Mouse (Mus musculus): Measurements from ENCODE around the gene Spata31d1b. TPM values are rescaled to one million over a fixed set of nuclear protein-coding genes. Genes with fewer than 3 reads are reported as not detected.
A peak's percentile ranks its signal among the peaks of the same experiment; 100 is the strongest.
"Not testable (repeated sequence)": the region's sequence is repeated elsewhere in the genome, so short reads cannot be mapped to it uniquely, and the experiment has no call there.

The Spata31d1b gene
- polyA plus RNA-seq, 1 experiment from 2014 or later, result not detected

DNA sequence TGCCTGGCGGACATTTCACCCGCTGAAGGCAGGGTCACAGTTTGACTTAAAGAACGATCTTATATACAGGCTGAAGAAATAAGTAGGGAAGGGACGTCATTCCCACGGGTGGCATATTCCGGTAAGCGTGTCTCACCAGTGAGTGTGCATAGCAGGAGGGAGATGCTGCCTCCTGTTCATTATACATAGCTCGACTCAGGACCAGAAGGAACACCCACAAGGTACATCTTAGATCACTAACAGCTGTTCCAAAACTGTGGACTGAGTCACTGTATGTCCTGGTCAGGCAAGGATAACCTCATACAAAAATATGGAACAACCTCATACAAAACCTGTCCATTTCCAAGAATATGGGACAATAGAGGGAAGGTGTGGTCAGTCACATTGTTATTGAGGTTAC is 13.0 kb upstream of the Spata31d1b start:
- WGBS, result 91% methylated on average over 8 of the region's 8 CpGs
- no peaks in the 10 kb centered on the region for H3K4me1 ChIP-seq
- H3K9ac ChIP-seq (replicated peaks), result no peak overlapping the region
- 0 out of 2 replicates have a peak, but pooled peaks cover 3% of the 10 kb centered on the region for H3K27me3 ChIP-seq
- no peaks in the 10 kb centered on the region for H3K36me3 ChIP-seq
- no peak overlapping the region for H3K4me2 ChIP-seq (replicated peaks)
- H3K27ac ChIP-seq (replicated peaks), result no peak overlapping the region
- no peak overlapping the region for H3K4me3 ChIP-seq
- H3K9me3 ChIP-seq, result no peaks in the 10 kb centered on the region
- no peak for ATAC-seq (ENCODE audit: low FRiP score, low read depth)

DNA sequence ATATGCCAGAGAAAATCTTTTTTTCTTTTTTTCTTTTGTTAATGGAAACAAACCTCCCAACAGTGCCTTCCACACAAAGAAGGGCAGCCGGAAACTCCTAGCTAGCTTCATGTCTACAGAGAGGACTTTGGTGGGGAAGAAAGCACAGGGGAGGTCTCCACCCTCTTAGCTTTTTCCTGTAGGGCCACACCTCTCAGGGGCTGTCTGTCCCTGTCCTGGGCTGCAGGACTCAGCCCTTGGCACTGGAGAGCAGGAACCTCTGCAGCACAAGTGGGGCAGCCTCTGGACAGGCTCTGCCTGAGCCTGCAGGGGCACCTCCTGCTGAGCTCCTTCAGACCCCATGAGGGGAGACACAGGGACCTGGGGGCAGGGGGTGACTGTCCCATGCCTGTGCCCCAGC is 11.9 kb upstream of the Spata31d1b start:
- WGBS, result 57% methylated on average over 1 of the region's 1 CpGs
- not testable (repeated sequence) for H3K4me2 ChIP-seq (replicated peaks); H3K27me3 ChIP-seq; ATAC-seq (ENCODE audit: low FRiP score, low read depth); H3K36me3 ChIP-seq; H3K9me3 ChIP-seq; H3K4me3 ChIP-seq; H3K27ac ChIP-seq (replicated peaks); H3K4me1 ChIP-seq; H3K9ac ChIP-seq (replicated peaks)

DNA sequence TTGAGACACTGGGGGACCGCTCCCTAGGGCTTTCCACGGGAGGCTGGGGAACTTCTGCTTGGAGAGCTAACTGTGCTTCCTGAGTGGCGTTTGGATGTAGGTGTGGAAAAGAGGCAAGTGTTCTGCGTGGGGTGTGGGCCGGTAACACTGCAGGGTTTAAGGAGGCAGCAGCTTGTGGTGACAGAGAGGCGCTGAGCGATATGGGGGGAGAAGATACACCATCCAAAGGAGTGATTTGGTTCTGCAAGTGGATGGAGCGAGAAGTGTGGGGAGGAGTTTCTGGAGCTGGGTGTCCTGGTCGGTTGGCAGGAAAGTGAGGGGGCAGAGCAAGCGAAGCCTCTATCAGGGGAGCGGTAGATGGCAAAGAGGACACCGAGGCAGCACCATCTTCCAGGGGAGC is 8.6 kb upstream of the Spata31d1b start:
- H3K4me2 ChIP-seq (replicated peaks), result no peak overlapping the region
- ATAC-seq (ENCODE audit: low FRiP score, low read depth), result no peak
- H3K27me3 ChIP-seq, result no peaks in the 10 kb centered on the region
- no peaks in the 10 kb centered on the region for H3K4me1 ChIP-seq
- no peak overlapping the region for H3K27ac ChIP-seq (replicated peaks)
- H3K9ac ChIP-seq (replicated peaks), result no peak overlapping the region
- H3K9me3 ChIP-seq, result no peaks in the 10 kb centered on the region
- no peak overlapping the region for H3K4me3 ChIP-seq
- WGBS, result 81% methylated on average over 12 of the region's 12 CpGs
- H3K36me3 ChIP-seq, result no peaks in the 10 kb centered on the region

DNA sequence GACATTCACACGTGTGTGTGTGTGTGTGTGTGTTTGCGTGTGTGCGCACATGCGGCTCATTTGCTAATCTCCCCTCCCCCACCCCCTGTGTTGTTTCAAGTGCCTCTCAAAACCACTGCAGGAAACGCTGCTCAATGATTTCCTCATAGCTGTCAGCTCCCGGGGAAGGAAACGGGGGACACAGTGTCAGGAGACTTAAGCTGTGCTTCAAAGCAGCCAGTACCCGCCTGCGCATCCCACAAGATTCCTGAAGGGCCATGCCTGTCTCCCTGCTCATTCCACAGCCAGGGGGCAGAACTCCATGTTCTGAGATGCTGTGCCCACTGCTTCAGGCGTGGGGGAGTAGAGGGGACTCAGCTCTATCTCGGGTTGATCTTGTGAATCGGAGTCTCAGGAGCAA is 7.5 kb upstream of the Spata31d1b start:
- no peak overlapping the region for H3K27ac ChIP-seq (replicated peaks)
- H3K9ac ChIP-seq (replicated peaks), result no peak overlapping the region

DNA sequence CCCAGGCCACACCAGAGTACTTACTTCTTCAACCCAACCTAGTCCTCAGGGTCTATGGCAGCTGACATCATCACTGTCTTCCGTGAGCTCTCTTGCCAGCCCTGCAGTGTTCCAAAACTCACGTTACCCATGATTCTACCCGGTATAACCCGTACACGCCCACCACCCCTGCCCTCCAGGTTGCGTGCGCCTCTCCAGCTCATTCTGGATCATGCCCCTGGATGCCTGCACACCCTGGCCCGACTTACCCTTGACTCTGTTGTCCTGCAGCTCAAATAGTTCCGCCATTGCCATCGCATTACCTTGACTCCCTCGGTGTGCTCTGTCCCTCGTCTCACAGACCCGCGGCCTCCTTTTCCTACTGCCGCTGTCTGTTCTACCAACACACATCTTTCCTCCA is 1.9 kb upstream of the Spata31d1b start, which contains the start of gene Spata31d1a:
Gene Spata31d1a (minus strand): TSS at position 101 of the 400 bp plus-strand sequence.
- Histone ChIP-seq H3K27me3 (0 out of 2 replicates have a peak, but pooled peaks cover 7% of the 10 kb centered on the region), H3K36me3 (no peaks in the 10 kb centered on the region), H3K9me3 (no peaks in the 10 kb centered on the region), H3K27ac (replicated peaks) (no peak within 1 kb of the TSS), H3K4me1 (no peaks in the 10 kb centered on the region), H3K4me2 (replicated peaks) (no peak within 1 kb of the TSS), H3K4me3 (no peak within 1 kb of the TSS), H3K9ac (replicated peaks) (no peak within 1 kb of the TSS)
- ATAC-seq (ENCODE audit: low FRiP score, low read depth), result no peak
- 90% methylated on average over 15 of the region's 15 CpGs for WGBS

More for the DNA sequence above, 7.5 kb upstream of the Spata31d1b start:
- no peaks in the 10 kb centered on the region for H3K27me3 ChIP-seq
- no peak overlapping the region for H3K4me2 ChIP-seq (replicated peaks)
- no peak; the same call in 1 of the 2 replicates for ATAC-seq (ENCODE audit: low FRiP score, low read depth)
- no peaks in the 10 kb centered on the region for H3K9me3 ChIP-seq
- WGBS, result 60% methylated on average over 12 of the region's 12 CpGs
- H3K36me3 ChIP-seq, result no peaks in the 10 kb centered on the region
- H3K4me1 ChIP-seq, result no peaks in the 10 kb centered on the region
- no peak overlapping the region for H3K4me3 ChIP-seq

DNA sequence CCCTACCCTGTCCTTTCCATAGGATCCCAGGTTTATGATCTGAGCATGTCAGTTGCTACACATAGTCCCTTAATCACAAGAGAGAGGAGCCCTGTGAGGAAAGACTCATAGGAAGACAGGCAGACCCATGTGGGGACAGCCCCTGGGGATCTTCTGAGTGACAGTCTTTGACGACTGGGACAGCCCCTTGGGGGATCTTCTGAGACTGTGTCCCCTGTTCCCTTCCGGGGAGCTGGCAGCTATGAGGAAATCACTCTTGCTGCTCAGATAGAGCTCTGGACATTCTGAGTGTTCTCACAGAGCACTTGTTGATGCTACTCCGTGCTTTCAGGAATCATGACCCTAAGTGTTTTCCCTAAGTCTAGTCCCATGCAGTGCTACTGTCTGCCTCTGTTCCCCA is 1.6 kb downstream of the Spata31d1b start:
- no peak for ATAC-seq (ENCODE audit: low FRiP score, low read depth)
- H3K27ac ChIP-seq (replicated peaks), result no peak overlapping the region
- 54% methylated on average over 3 of the region's 3 CpGs for WGBS
- no peak overlapping the region for H3K4me3 ChIP-seq
- no peak overlapping the region for H3K4me2 ChIP-seq (replicated peaks)
- H3K9me3 ChIP-seq, result no peaks in the 10 kb centered on the region
- no peaks in the 10 kb centered on the region for H3K4me1 ChIP-seq
- H3K36me3 ChIP-seq, result no peaks in the 10 kb centered on the region
- no peak overlapping the region for H3K9ac ChIP-seq (replicated peaks)
- H3K27me3 ChIP-seq, result 0 out of 2 replicates have a peak, but pooled peaks cover 7% of the 10 kb centered on the region

DNA sequence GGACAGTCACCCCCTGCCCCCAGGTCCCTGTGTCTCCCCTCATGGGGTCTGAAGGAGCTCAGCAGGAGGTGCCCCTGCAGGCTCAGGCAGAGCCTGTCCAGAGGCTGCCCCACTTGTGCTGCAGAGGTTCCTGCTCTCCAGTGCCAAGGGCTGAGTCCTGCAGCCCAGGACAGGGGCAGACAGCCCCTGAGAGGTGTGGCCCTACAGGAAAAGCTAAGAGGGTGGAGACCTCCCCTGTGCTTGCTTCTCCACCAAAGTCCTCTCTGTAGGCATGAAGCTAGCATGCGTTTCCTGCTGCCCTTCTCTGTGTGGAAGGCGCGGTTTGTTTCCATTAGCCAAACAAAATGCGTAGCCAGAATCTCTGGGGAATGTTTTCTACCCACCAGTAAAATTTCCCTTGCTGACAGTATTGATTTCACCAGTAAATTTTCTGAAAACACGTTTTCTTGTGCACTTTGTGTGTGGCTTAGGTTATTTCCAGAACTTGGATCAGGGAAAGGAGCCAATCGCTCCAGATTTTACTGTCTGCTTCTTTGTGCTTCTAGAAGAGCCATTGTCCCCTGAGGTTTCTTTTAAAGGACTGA is 6.9 kb downstream of the Spata31d1b start:
- not testable (repeated sequence) for H3K4me2 ChIP-seq (replicated peaks); H3K9ac ChIP-seq (replicated peaks); ATAC-seq (ENCODE audit: low FRiP score, low read depth); H3K27me3 ChIP-seq; H3K9me3 ChIP-seq; H3K4me3 ChIP-seq; H3K4me1 ChIP-seq; H3K36me3 ChIP-seq; H3K27ac ChIP-seq (replicated peaks)
- 37% methylated on average over 6 of the region's 6 CpGs for WGBS

DNA sequence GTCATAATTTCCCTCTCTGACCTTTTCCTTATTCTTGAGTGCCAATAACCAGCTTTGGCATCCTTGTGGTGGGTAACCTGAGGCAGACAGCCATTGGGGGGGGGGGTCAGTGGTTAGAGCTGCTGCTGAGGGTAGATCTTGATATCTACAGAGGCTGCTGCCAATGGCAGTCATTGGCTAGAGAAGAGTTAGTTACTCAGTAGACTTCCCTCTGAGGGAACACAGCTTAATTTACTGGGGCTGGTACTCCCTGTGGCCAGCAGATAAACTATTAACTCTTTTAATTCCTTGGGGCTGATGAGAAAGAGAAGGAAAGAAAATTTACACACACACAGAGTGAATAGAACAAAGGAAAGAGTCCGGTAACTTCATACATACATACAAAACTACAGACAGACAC is 7.4 kb downstream of the Spata31d1b start:
- ATAC-seq (ENCODE audit: low FRiP score, low read depth), result no peak
- Histone ChIP-seq H3K27ac (replicated peaks) (no peak overlapping the region), H3K9ac (replicated peaks) (no peak overlapping the region), H3K4me3 (no peak overlapping the region), H3K27me3 (peaks cover 2% of the 10 kb centered on the region), H3K36me3 (no peaks in the 10 kb centered on the region), H3K9me3 (no peaks in the 10 kb centered on the region), H3K4me1 (no peaks in the 10 kb centered on the region), H3K4me2 (replicated peaks) (no peak overlapping the region)
- whole genome bisulfite sequencing, result 93% methylated on average over 1 of the region's 1 CpGs

DNA sequence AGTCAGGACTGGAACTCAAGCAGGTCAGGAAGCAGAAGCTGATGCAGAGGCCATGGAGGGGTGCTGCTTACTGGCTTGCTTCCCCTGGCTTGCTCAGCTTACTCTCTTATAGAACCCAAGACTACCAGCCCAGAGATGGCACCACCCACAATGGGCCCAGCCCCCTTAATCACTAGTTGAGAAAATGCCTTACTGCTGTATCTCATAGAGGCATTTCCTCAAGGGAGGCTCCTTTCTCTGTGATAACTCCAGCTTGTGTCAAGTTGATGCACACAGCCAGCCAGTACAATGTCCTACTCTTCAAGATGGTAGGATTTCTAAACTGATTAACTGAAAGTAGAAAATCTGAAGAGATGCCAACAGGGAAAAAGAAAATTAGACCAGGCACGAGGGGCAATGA is 10.0 kb downstream of the Spata31d1b start:
- not testable (repeated sequence) for H3K4me3 ChIP-seq; H3K4me2 ChIP-seq (replicated peaks); ATAC-seq (ENCODE audit: low FRiP score, low read depth); H3K9ac ChIP-seq (replicated peaks); H3K27me3 ChIP-seq; H3K36me3 ChIP-seq; H3K9me3 ChIP-seq; H3K4me1 ChIP-seq; H3K27ac ChIP-seq (replicated peaks)
- WGBS, result 91% methylated on average over 1 of the region's 1 CpGs

DNA sequence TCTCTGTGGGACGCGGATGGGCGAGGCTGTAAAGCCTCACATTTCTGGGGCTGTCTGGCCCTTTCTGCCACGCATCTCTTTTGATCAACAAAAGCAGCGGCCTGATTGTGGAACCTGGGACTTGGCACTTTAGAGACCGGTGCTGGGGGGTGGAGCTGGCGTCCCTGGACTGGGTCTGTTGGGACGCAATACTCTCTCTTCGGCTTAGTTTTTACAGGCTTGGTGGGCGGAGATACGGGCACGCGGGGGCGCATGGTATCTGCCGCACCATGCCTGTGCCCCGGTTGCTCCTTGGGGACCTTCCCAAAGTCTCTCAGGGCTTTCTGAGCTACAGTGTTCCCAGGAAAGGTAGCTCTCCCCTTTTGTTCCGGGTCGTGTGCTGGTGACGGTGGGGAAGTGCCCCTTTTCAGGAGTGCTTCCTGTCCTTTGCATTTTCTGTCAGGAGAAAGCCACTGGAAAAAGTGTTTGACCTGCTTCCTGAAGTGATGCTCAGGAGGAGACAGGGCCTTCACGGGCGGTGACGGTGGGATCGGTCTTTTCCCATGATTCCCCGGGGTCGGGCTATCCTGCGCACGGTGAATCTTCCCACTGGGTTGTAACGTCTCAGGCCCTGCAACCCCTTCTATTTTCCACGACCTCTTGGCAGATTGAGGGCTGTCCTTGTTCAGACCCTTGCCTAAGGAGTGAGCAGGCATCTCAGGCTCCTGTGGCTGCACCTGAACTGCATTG is 14.2 kb downstream of the Spata31d1b start:
- H3K4me3 ChIP-seq, result no peak overlapping the region
- no peak overlapping the region for H3K27ac ChIP-seq (replicated peaks)
- no peak for ATAC-seq (ENCODE audit: low FRiP score, low read depth)
- H3K27me3 ChIP-seq, result peaks cover 7% of the 10 kb centered on the region
- H3K36me3 ChIP-seq, result no peaks in the 10 kb centered on the region
- no peaks in the 10 kb centered on the region for H3K4me1 ChIP-seq
- no peaks in the 10 kb centered on the region for H3K9me3 ChIP-seq
- H3K4me2 ChIP-seq (replicated peaks), result peak overlapping the region; percentile 35
- H3K9ac ChIP-seq (replicated peaks), result no peak overlapping the region
- WGBS, result 35% methylated on average over 29 of the region's 29 CpGs

DNA sequence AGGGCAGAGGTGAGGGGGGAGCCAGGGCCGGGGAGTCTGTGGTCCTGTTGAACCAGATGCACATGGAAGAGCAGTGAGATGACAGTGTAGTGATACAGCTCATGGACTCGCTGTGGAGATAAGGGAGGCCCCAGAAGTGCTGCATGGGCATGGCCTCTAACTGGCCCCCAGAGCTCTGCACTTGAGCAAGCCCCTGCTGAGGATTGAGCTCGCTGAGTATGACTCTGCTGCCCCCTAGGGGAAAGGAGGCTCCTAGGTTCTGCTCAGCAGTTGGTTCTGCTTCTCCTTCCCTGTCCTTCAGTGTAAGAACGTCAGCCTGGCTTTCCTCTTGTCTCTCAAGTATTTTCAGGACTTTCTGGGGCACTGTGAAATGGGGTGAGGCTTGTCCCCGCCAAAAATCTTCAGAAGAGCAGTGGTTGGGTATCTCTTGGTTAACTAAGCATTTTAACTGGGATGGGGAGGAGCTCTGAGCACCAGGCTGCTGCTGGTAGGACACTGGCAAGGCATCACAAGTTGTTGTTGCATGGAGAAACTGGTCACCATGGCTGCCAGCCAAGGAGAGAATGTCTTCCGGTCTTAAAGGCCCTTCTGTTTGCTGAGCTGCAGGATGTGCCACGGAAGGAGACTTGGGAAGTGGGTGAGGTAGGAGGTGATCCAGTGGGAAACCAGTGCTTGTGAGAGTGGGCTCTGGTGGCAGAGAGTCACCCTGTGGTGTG is 16.5 kb downstream of the Spata31d1b start:
- H3K27ac ChIP-seq (replicated peaks), result no peak overlapping the region
- no peak overlapping the region for H3K4me3 ChIP-seq
- H3K27me3 ChIP-seq, result peaks cover 7% of the 10 kb centered on the region
- no peaks in the 10 kb centered on the region for H3K4me1 ChIP-seq
- no peak overlapping the region for H3K4me2 ChIP-seq (replicated peaks)
- WGBS, result 28% methylated on average over 7 of the region's 7 CpGs
- H3K9me3 ChIP-seq, result no peaks in the 10 kb centered on the region
- no peaks in the 10 kb centered on the region for H3K36me3 ChIP-seq
- peak; percentile 82 for ATAC-seq (ENCODE audit: low FRiP score, low read depth)
- no peak overlapping the region for H3K9ac ChIP-seq (replicated peaks)

DNA sequence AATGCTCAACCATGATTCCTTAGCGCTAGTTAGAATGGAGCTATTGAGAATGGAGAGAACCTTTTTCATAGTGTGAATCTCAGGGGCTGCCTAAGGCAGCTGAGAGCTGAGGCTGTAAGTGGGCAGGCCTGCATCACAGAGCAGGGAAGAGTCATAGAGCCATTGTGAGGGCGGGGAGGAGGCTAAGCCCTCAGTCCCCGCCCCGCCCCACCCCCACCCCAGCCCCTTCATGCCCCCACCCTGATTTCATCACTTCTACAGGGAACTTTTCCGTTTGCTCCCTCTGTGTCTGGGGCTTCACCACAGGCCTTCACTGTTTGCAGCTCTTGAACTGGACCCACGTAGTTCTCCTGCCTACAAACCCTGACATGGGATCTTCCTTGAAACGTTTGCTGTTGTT is 19.6 kb downstream of the Spata31d1b start, which contains the start of gene Spata31d1d:
Gene Spata31d1d (minus strand): TSS at position 101 of the 400 bp plus-strand sequence.
- H3K9ac ChIP-seq (replicated peaks), result no peak within 1 kb of the TSS
- no peaks in the 10 kb centered on the region for H3K4me1 ChIP-seq
- no peaks in the 10 kb centered on the region for H3K9me3 ChIP-seq
- H3K4me3 ChIP-seq, result no peak within 1 kb of the TSS
- no peaks in the 10 kb centered on the region for H3K36me3 ChIP-seq
- no peak for ATAC-seq (ENCODE audit: low FRiP score, low read depth)
- H3K27me3 ChIP-seq, result peaks cover 3% of the 10 kb centered on the region; the same call in 1 of the 2 replicates
- no peak within 1 kb of the TSS for H3K4me2 ChIP-seq (replicated peaks)
- no peak within 1 kb of the TSS for H3K27ac ChIP-seq (replicated peaks)
- 46% methylated on average over 7 of the region's 7 CpGs for WGBS
